Mouse (Mus musculus): Measurements from ENCODE around the gene Bpifc. TPM values are rescaled to one million over a fixed set of nuclear protein-coding genes. Genes with fewer than 3 reads are reported as not detected.
A peak's percentile ranks its signal among the peaks of the same experiment; 100 is the strongest.

The Bpifc gene
- polyA plus RNA-seq, 1 experiment from 2014 or later, result not detected

DNA sequence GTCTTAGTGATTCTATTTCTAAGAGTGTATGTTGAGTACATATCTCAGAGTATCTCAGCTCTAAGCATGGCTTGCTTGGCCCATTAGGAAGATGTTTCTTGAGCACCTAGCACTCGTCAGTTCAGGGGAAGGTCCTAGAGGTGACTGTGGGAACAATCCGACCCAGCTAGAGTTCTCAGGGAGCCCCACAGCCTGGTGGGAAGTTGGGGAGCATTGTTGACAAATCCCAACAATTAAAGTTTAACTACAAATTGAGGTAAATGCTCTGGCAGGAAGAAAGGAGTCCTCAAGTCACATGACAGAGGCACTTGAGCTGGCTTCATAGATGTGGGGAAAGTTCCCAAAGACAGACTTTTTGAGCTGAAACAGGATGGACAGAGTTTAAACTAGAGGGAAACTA lies 43.0 kb downstream of the Bpifc start:
- 50% methylated on average over 2 of the region's 2 CpGs for WGBS
- H3K9me3 ChIP-seq (ENCODE audit: control insufficient read depth, low read length), result no peaks in the 10 kb centered on the region
- H3K9ac ChIP-seq (ENCODE audit: low read length), result no peak overlapping the region
- H3K4me1 ChIP-seq (replicated peaks; ENCODE audit: control insufficient read depth, insufficient read depth, low read length), result no peaks in the 10 kb centered on the region
- H3K27me3 ChIP-seq (ENCODE audit: control insufficient read depth, insufficient read depth, low read length), result no peaks in the 10 kb centered on the region
- H3K27ac ChIP-seq (ENCODE audit: low read depth, low read length), result no peak overlapping the region
- no peaks in the 10 kb centered on the region for H3K36me3 ChIP-seq (ENCODE audit: control insufficient read depth, insufficient read depth, low read length)
- DNase-seq (ENCODE audit: low spot score) (no peak), ATAC-seq (replicated peaks; ENCODE audit: low FRiP score) (no peak)
- no peak overlapping the region for H3K4me2 ChIP-seq (ENCODE audit: low read depth, low read length, severe bottlenecking)
- H3K4me3 ChIP-seq (ENCODE audit: low read depth, low read length), result no peak overlapping the region

GRCm38 (mm10) chr10:85968157-85968634 lies 43.5 kb downstream of the Bpifc start:
- Histone ChIP-seq H3K36me3 (ENCODE audit: control insufficient read depth, insufficient read depth, low read length) (no peaks in the 10 kb centered on the region), H3K27me3 (ENCODE audit: control insufficient read depth, insufficient read depth, low read length) (no peaks in the 10 kb centered on the region), H3K4me1 (replicated peaks; ENCODE audit: control insufficient read depth, insufficient read depth, low read length) (no peaks in the 10 kb centered on the region), H3K4me2 (ENCODE audit: low read depth, low read length, severe bottlenecking) (no peak overlapping the region), H3K9me3 (ENCODE audit: control insufficient read depth, low read length) (no peaks in the 10 kb centered on the region), H3K27ac (ENCODE audit: low read depth, low read length) (no peak overlapping the region), H3K4me3 (ENCODE audit: low read depth, low read length) (no peak overlapping the region), H3K9ac (ENCODE audit: low read length) (no peak overlapping the region)
- DNase-seq (ENCODE audit: low spot score) (peak; percentile 89), ATAC-seq (replicated peaks; ENCODE audit: low FRiP score) (no peak)
- 15% methylated on average over 7 of the region's 7 CpGs for WGBS

GRCm38 (mm10) chr10:85967411-85968156 lies 44.1 kb downstream of the Bpifc start:
- H3K27ac ChIP-seq (ENCODE audit: low read depth, low read length), result no peak overlapping the region
- no peaks in the 10 kb centered on the region for H3K36me3 ChIP-seq (ENCODE audit: control insufficient read depth, insufficient read depth, low read length)
- no peaks in the 10 kb centered on the region for H3K9me3 ChIP-seq (ENCODE audit: control insufficient read depth, low read length)
- ATAC-seq (replicated peaks; ENCODE audit: low FRiP score), result no peak
- no peak for DNase-seq (ENCODE audit: low spot score)
- no peaks in the 10 kb centered on the region for H3K4me1 ChIP-seq (replicated peaks; ENCODE audit: control insufficient read depth, insufficient read depth, low read length)
- WGBS, result 60% methylated on average over 17 of the region's 17 CpGs
- H3K27me3 ChIP-seq (ENCODE audit: control insufficient read depth, insufficient read depth, low read length), result no peaks in the 10 kb centered on the region
- no peak overlapping the region for H3K9ac ChIP-seq (ENCODE audit: low read length)
- H3K4me2 ChIP-seq (ENCODE audit: low read depth, low read length, severe bottlenecking), result no peak overlapping the region
- no peak overlapping the region for H3K4me3 ChIP-seq (ENCODE audit: low read depth, low read length)

DNA sequence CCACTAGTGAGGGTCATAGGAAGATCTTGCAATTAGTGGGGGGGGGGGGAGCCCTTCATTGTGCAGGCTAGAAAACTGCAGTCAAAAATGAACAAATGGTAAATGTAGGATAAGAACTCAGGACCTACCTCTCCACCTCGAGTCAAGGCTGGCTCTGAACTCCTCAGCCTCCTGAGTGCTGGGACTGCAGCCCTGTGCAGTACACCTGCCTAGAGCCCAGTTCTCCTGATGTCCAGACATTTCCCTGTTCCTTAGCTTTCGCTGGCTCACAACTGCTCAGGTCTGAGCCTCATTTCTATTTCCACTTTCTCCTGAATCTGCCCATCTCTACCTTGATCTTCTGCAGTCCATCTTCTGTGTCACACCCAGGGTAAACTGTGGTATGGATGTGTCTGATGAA lies 45.2 kb downstream of the Bpifc start:
- no peaks in the 10 kb centered on the region for H3K9me3 ChIP-seq (ENCODE audit: control insufficient read depth, low read length)
- H3K4me1 ChIP-seq (replicated peaks; ENCODE audit: control insufficient read depth, insufficient read depth, low read length), result no peaks in the 10 kb centered on the region
- H3K27ac ChIP-seq (ENCODE audit: low read depth, low read length), result no peak overlapping the region
- no peak overlapping the region for H3K4me2 ChIP-seq (ENCODE audit: low read depth, low read length, severe bottlenecking)
- no peak for DNase-seq (ENCODE audit: low spot score)
- no peak overlapping the region for H3K4me3 ChIP-seq (ENCODE audit: low read depth, low read length)
- 58% methylated on average over 2 of the region's 2 CpGs for WGBS
- H3K27me3 ChIP-seq (ENCODE audit: control insufficient read depth, insufficient read depth, low read length), result no peaks in the 10 kb centered on the region
- no peak for ATAC-seq (replicated peaks; ENCODE audit: low FRiP score)
- H3K36me3 ChIP-seq (ENCODE audit: control insufficient read depth, insufficient read depth, low read length), result no peaks in the 10 kb centered on the region
- H3K9ac ChIP-seq (ENCODE audit: low read length), result no peak overlapping the region

DNA sequence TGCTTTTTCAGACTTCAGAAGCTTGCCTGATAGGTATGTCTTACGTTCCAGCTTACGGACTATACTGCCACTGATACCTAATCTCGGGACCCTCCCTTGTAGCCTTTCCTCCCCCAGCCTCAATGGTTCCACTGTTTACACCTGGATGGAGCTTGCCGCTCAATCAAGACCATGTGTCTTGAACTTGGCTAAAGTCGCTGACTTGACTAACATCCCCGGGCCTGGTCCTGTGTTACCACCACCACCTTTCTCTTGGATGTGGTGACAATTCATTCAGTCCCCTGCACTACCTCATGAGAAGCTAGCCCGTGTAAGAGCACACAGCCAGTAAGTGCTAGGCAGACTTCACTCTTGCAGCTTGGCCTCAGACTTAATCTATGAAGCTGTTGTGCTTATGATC lies 47.4 kb downstream of the Bpifc start:
- H3K9me3 ChIP-seq (ENCODE audit: control insufficient read depth, low read length), result no peaks in the 10 kb centered on the region
- no peak for ATAC-seq (replicated peaks; ENCODE audit: low FRiP score)
- WGBS, result 92% methylated on average over 7 of the region's 7 CpGs

GRCm38 (mm10) chr10:85962897-85963296 lies 48.8 kb downstream of the Bpifc start:
- no peaks in the 10 kb centered on the region for H3K9me3 ChIP-seq (ENCODE audit: control insufficient read depth, low read length)
- no peak overlapping the region for H3K4me2 ChIP-seq (ENCODE audit: low read depth, low read length, severe bottlenecking)
- no peak overlapping the region for H3K9ac ChIP-seq (ENCODE audit: low read length)
- no peak overlapping the region for H3K27ac ChIP-seq (ENCODE audit: low read depth, low read length)
- DNase-seq (ENCODE audit: low spot score) (no peak), ATAC-seq (replicated peaks; ENCODE audit: low FRiP score) (no peak)
- no peaks in the 10 kb centered on the region for H3K36me3 ChIP-seq (ENCODE audit: control insufficient read depth, insufficient read depth, low read length)
- no peaks in the 10 kb centered on the region for H3K4me1 ChIP-seq (replicated peaks; ENCODE audit: control insufficient read depth, insufficient read depth, low read length)
- H3K4me3 ChIP-seq (ENCODE audit: low read depth, low read length), result no peak overlapping the region
- 83% methylated on average over 9 of the region's 9 CpGs for WGBS
- no peaks in the 10 kb centered on the region for H3K27me3 ChIP-seq (ENCODE audit: control insufficient read depth, insufficient read depth, low read length)

More for the DNA sequence above, 47.4 kb downstream of the Bpifc start:
- H3K4me2 ChIP-seq (ENCODE audit: low read depth, low read length, severe bottlenecking), result no peak overlapping the region
- H3K36me3 ChIP-seq (ENCODE audit: control insufficient read depth, insufficient read depth, low read length), result no peaks in the 10 kb centered on the region
- H3K27me3 ChIP-seq (ENCODE audit: control insufficient read depth, insufficient read depth, low read length), result no peaks in the 10 kb centered on the region
- no peak for DNase-seq (ENCODE audit: low spot score)
- H3K4me3 ChIP-seq (ENCODE audit: low read depth, low read length), result no peak overlapping the region
- no peak overlapping the region for H3K27ac ChIP-seq (ENCODE audit: low read depth, low read length)
- no peak overlapping the region for H3K9ac ChIP-seq (ENCODE audit: low read length)
- no peaks in the 10 kb centered on the region for H3K4me1 ChIP-seq (replicated peaks; ENCODE audit: control insufficient read depth, insufficient read depth, low read length)

- Histone ChIP-seq H3K4me1 (replicated peaks; ENCODE audit: control insufficient read depth, insufficient read depth, low read length) (no peaks in the 10 kb centered on the region), H3K27ac (ENCODE audit: low read depth, low read length) (peak within 1 kb of the TSS; percentile 54; the same call in 1 of the 2 replicates), H3K9ac (ENCODE audit: low read length) (peak within 1 kb of the TSS; percentile 91), H3K36me3 (ENCODE audit: control insufficient read depth, insufficient read depth, low read length) (peaks cover 3% of the 10 kb centered on the region; the same call in 1 of the 2 replicates), H3K4me3 (ENCODE audit: low read depth, low read length) (peak within 1 kb of the TSS; percentile 80), H3K4me2 (ENCODE audit: low read depth, low read length, severe bottlenecking) (peak within 1 kb of the TSS; percentile 67), H3K27me3 (ENCODE audit: control insufficient read depth, insufficient read depth, low read length) (no peaks in the 10 kb centered on the region), H3K9me3 (ENCODE audit: control insufficient read depth, low read length) (no peaks in the 10 kb centered on the region)
- ATAC-seq (replicated peaks; ENCODE audit: low FRiP score) (peak; percentile 93), DNase-seq (ENCODE audit: low spot score) (peak; percentile 97)
- under 1% methylated on average over 38 of the region's 38 CpGs for WGBS
These were observed 54.2 kb downstream of the Bpifc start, which contains the start of gene Rtcb for GRCm38 (mm10) chr10:85957464-85957950. Gene Rtcb, minus strand, starts transcription at chr10:85957823.

DNA sequence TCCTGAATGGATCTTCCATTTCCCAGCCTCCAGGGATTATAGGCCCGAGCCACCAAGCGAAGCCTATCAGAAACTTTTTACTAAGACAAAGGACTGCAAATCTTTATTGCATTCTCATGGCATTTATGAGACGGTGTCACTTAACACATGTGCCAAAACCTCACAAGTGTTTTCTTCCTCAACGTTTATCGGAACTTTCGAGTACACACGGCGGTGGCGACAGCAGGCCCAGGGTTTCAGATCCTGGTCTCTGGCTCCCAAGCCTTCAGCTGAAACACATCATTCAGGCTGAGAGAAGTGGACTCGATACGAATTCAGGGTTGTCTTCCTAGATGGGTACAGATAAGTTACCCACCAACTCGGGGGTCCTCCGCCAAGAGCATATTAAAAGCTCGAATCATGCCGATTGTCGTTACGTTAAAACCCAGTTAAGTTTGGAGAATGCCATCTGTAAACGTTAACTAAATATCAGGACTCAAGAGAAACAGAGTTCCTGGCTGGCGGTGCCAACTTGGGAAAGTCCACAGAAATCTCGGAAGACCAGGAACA lies 54.8 kb downstream of the Bpifc start:
- ATAC-seq (replicated peaks; ENCODE audit: low FRiP score), result no peak

More for the DNA sequence above, 54.8 kb downstream of the Bpifc start:
- H3K4me1 ChIP-seq (replicated peaks; ENCODE audit: control insufficient read depth, insufficient read depth, low read length), result no peaks in the 10 kb centered on the region
- peak overlapping the region; percentile 91 for H3K9ac ChIP-seq (ENCODE audit: low read length)
- peaks cover 3% of the 10 kb centered on the region; the same call in 1 of the 2 replicates for H3K36me3 ChIP-seq (ENCODE audit: control insufficient read depth, insufficient read depth, low read length)
- peak overlapping the region; percentile 67 for H3K4me2 ChIP-seq (ENCODE audit: low read depth, low read length, severe bottlenecking)
- H3K4me3 ChIP-seq (ENCODE audit: low read depth, low read length), result peak overlapping the region; percentile 80
- no peaks in the 10 kb centered on the region for H3K27me3 ChIP-seq (ENCODE audit: control insufficient read depth, insufficient read depth, low read length)
- no peak for DNase-seq (ENCODE audit: low spot score)
- H3K27ac ChIP-seq (ENCODE audit: low read depth, low read length), result no peak overlapping the region; the same call in 1 of the 2 replicates
- H3K9me3 ChIP-seq (ENCODE audit: control insufficient read depth, low read length), result no peaks in the 10 kb centered on the region
- WGBS, result 8% methylated on average over 20 of the region's 20 CpGs

Measured in forebrain, embryonic 11.5 days (tissue).